Mouse (Mus musculus) ES-Bruce4 (cell line): ENCODE results near the gene Bpifb1. TPM values are rescaled to one million over a fixed set of nuclear protein-coding genes. Genes with fewer than 3 reads are reported as not detected.

Experiments used
- H3K27ac ChIP-seq: 2 replicates; pipeline ENCODE4 v1.5.1; 2012; ENCODE audit warnings: low read length, inconsistent platforms; ENCODE audit not compliant: insufficient read depth
- H3K27me3 ChIP-seq: 2 replicates; pipeline ENCODE4 v1.6.1; 2012; ENCODE audit warnings: mild to moderate bottlenecking, low read length, inconsistent platforms; ENCODE audit not compliant: control insufficient read depth, poor library complexity, insufficient read depth, severe bottlenecking
- H3K36me3 ChIP-seq: 2 replicates; pipeline ENCODE4 v1.6.1; 2012; ENCODE audit warnings: inconsistent platforms, mild to moderate bottlenecking, low read length, moderate library complexity; ENCODE audit not compliant: control insufficient read depth, poor library complexity, insufficient read depth, severe bottlenecking
- H3K4me1 ChIP-seq: one replicate; pipeline ENCODE4 v1.8.1; 2011; ENCODE audit warnings: low read length; ENCODE audit not compliant: control insufficient read depth, insufficient read depth
- H3K4me3 ChIP-seq: 2 replicates; pipeline ENCODE4 v1.5.1; 2011; ENCODE audit warnings: low read depth, mild to moderate bottlenecking, low read length
- H3K9ac ChIP-seq: 2 replicates; pipeline ENCODE4 v1.6.1; 2012; ENCODE audit warnings: low read depth, mild to moderate bottlenecking, inconsistent platforms; ENCODE audit not compliant: poor library complexity, severe bottlenecking
- H3K9me3 ChIP-seq: replicated peaks from 2 replicates; pipeline ENCODE4 v1.6.1; 2012; ENCODE audit warnings: mild to moderate bottlenecking, low read length, inconsistent platforms; ENCODE audit not compliant: control insufficient read depth, poor library complexity, insufficient read depth, severe bottlenecking
- CTCF ChIP-seq: IDR thresholded peaks from one replicate; pipeline ENCODE4 v1.8.1; 2011; ENCODE audit warnings: low read depth, low read length
- EP300 ChIP-seq: IDR thresholded peaks from 2 replicates; pipeline ENCODE4 v1.6.1; 2011; ENCODE audit warnings: low read depth, low read length; ENCODE audit not compliant: insufficient read depth
- POLR2A ChIP-seq: IDR thresholded peaks from one replicate; pipeline ENCODE4 v1.8.1; 2011; ENCODE audit warnings: low read length; ENCODE audit not compliant: insufficient read depth
- polyA plus RNA-seq: library from polyadenylated mRNA; stranded (reverse); fragments of >200 nt; gene quantifications from 2 replicates; pipeline ENCODE4 v1.2.4, GENCODE M21; 2011; ENCODE audit warnings: low read depth; ENCODE audit not compliant: missing spikeins, insufficient read depth, insufficient read length

Gene Bpifb1
- polyA plus RNA-seq, 1 experiment, result not detected

- Histone ChIP-seq H3K4me3 (no peak overlapping the region), H3K9ac (no peak overlapping the region), H3K9me3 (no peaks in the 10 kb centered on the region), H3K27me3 (no peaks in the 10 kb centered on the region), H3K36me3 (no peaks in the 10 kb centered on the region), H3K4me1 (no peaks in the 10 kb centered on the region), H3K27ac (no peak overlapping the region)
- TF ChIP-seq POLR2A (no peak), EP300 (no peak), CTCF (no peak)
Observed at GRCm38 (mm10) chr2:154185748-154186147, 4.9 kb upstream of the Bpifb1 start.

GRCm38 (mm10) chr2:154187468-154187867, 3.1 kb upstream of the Bpifb1 start:
- Histone ChIP-seq H3K4me1 (no peaks in the 10 kb centered on the region), H3K27me3 (no peaks in the 10 kb centered on the region), H3K4me3 (no peak overlapping the region), H3K36me3 (no peaks in the 10 kb centered on the region), H3K27ac (no peak overlapping the region), H3K9ac (no peak overlapping the region), H3K9me3 (no peaks in the 10 kb centered on the region)
- TF ChIP-seq CTCF (no peak), POLR2A (no peak), EP300 (no peak)

- TF ChIP-seq EP300 (no peak), POLR2A (no peak), CTCF (no peak)
Observed at GRCm38 (mm10) chr2:154189877-154190434, 662 bp upstream of the Bpifb1 start.

GRCm38 (mm10) chr2:154192141-154192540, 1.5 kb downstream of the Bpifb1 start:
- no peak overlapping the region for H3K9ac ChIP-seq
- no peak overlapping the region for H3K4me3 ChIP-seq
- no peak for TF ChIP-seq POLR2A
- TF ChIP-seq CTCF, result no peak
- TF ChIP-seq EP300, result no peak
- H3K27me3 ChIP-seq, result no peaks in the 10 kb centered on the region
- no peaks in the 10 kb centered on the region for H3K4me1 ChIP-seq
- no peaks in the 10 kb centered on the region for H3K36me3 ChIP-seq
- no peak overlapping the region for H3K27ac ChIP-seq
- no peaks in the 10 kb centered on the region for H3K9me3 ChIP-seq

More at GRCm38 (mm10) chr2:154189877-154190434, 662 bp upstream of the Bpifb1 start:
- no peaks in the 10 kb centered on the region for H3K9me3 ChIP-seq
- no peak overlapping the region for H3K4me3 ChIP-seq
- no peak overlapping the region for H3K27ac ChIP-seq
- no peak overlapping the region for H3K9ac ChIP-seq
- no peaks in the 10 kb centered on the region for H3K27me3 ChIP-seq
- no peaks in the 10 kb centered on the region for H3K4me1 ChIP-seq
- H3K36me3 ChIP-seq, result no peaks in the 10 kb centered on the region

- TF ChIP-seq POLR2A, result no peak
- no peak for TF ChIP-seq CTCF
- H3K4me1 ChIP-seq, result no peaks in the 10 kb centered on the region
- H3K9ac ChIP-seq, result no peak overlapping the region
- no peaks in the 10 kb centered on the region for H3K36me3 ChIP-seq
- H3K27ac ChIP-seq, result no peak overlapping the region
- no peaks in the 10 kb centered on the region for H3K9me3 ChIP-seq
- H3K27me3 ChIP-seq, result no peaks in the 10 kb centered on the region
- no peak overlapping the region for H3K4me3 ChIP-seq
Observed at GRCm38 (mm10) chr2:154193071-154193470, 2.5 kb downstream of the Bpifb1 start.

GRCm38 (mm10) chr2:154193994-154194504, 3.4 kb downstream of the Bpifb1 start:
- no peaks in the 10 kb centered on the region for H3K27me3 ChIP-seq
- H3K4me1 ChIP-seq, result no peaks in the 10 kb centered on the region
- H3K27ac ChIP-seq, result no peak overlapping the region
- H3K9ac ChIP-seq, result no peak overlapping the region
- no peaks in the 10 kb centered on the region for H3K36me3 ChIP-seq
- H3K9me3 ChIP-seq, result no peaks in the 10 kb centered on the region
- no peak overlapping the region for H3K4me3 ChIP-seq
- no peak for TF ChIP-seq EP300
- TF ChIP-seq POLR2A, result no peak
- TF ChIP-seq CTCF, result no peak
